Mouse (Mus musculus) c-Kit-positive CD71-negative TER-119-negative erythroid progenitor cells, embryonic 14.5 days (primary cell): ENCODE measurements around the gene Dock1.

Source experiments
- DNase-seq: peaks from one replicate; pipeline ENCODE4 v3.0.0-alpha.2; 2013; ENCODE audit warnings: low read depth

Dock1 gene

DNA sequence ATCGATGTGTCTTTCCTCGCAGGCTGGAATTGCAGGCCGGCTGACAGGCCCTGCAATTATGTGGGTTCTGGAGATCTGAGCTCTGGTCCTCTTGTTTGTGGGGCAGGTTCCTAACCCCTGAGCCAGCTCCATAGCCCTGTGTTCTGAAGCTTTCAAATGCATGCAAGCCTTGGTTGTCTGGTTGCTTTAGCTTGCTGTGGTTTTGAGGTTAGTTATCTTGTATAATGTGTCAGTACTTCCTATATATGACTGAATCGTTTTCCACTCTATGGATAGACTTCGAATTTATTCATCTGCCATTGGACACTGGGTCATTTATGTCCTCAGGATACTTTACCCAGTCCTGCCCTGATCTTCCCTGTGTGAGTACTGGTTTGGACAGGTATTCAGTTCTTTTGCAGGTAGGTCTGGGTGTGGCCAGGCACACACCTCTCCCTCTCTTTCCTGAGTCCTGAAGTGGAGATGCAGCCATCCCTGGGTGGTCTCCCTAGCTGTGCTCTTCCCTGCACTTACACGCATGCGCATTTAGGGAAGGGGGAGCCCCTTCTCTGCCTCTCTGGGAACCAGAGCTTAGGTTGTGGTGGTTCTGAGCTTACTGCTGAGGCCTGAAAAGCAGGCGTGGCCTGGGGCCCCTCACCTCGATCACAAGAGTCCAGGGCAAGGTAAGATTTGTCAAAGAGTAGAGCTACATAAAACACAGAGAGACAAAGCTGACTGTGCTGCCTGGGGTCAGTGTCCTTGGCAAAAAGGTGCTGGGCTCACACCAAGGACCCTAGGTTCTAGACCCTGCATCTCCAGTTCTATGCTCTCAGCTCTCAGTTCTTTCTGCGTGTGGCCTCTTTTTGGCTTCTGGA is 25.9 kb downstream of the Dock1 start:
- no peak for DNase-seq

DNA sequence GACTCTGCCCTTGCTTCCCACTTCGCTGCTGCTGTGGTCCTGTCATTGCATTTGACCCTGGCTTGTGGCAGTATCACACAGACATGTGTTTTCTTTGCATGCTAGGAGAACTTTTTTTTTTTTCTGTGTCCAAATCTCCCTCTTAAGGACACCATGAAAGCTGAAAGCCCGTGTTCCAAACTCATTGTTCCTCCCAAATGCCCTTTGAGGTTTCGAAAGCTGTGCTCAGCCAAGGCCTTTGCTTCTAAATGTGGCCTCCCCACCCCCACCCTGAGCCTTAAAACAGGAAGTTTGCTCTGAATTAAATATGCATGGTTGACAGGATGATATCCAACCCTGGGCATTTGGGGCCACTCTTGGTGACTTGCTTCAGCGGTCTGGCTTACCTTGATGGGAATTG is 27.0 kb downstream of the Dock1 start:
- DNase-seq: peak; percentile 34

DNA sequence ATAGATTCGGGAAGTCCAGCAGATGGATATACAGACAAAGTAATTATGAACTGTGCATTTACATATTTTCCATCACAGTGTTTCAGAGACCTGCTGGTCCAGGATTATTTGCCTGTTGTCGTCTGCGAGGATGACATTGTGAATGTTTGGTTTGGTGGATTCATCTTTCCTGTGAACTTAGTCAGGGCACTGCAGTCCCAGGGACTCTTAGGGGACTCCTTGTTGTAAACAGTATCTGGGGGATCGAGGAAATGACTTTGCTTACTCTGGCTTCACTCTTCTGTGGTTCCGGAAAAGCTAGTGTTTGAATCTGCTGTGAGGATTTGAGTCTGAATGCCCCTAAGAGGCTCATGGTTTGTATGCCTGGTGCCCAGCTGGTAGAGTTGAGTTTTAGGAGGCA is 27.8 kb downstream of the Dock1 start:
- DNase-seq: no peak

DNA sequence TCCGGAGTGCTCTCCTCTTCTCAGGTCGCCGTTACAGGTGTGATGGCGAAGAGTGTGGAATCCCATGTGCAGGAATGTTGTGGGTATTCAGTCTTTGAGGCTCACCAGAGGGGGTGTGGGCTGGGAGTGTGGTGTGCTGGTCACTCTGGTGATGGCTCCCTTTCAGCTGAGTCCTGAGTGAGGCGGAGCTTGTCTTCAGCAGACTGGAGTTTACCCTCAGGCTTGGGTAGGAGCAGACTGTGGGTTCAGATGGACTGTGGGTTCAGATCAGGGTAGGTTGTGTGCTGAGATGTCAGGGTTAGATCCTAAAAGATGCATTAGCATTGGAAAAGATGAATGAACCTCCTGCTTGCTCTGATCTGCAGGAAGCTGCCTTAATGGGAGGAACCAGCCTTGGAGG is 29.5 kb downstream of the Dock1 start:
- DNase-seq: no peak

DNA sequence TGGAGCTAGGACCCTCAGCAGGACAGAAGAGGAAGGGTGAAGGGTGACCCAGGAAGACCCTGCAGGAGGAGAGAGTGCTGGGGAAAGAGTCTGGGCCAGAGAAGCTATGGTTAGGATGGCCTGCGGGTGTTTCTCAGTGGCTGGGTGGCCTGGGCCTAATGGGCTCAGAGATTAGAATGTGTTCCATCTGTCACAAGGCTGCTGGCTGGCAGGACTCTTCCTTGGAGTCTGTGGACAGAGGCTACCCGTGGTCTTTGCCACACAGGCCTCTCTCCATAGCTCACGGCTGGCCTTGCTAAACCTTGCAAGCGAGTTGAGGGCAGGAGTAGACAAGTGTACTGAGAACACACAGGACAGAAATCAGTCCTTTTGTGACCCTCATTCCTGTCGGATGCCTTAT is 32.0 kb downstream of the Dock1 start:
- DNase-seq: no peak

DNA sequence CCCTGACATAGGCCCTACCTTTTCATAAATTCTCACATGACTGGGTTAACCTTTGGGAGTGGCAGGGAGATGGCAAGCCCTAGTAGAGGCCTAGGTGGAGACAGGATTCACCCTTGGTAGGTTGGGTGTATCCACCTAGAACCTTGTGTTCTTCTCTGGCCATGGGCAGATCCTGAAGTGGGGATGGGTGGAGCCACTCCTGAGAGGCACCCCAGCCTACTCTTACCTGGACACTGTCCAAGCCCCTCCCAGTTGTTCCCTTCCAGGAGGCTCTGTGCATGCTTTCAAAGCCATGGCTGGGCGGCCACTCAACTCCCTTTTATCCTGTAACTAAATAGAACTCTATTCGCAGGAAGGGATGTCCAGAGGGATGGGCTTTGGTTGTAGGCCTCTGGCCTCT is 33.2 kb downstream of the Dock1 start:
- no peak for DNase-seq

DNA sequence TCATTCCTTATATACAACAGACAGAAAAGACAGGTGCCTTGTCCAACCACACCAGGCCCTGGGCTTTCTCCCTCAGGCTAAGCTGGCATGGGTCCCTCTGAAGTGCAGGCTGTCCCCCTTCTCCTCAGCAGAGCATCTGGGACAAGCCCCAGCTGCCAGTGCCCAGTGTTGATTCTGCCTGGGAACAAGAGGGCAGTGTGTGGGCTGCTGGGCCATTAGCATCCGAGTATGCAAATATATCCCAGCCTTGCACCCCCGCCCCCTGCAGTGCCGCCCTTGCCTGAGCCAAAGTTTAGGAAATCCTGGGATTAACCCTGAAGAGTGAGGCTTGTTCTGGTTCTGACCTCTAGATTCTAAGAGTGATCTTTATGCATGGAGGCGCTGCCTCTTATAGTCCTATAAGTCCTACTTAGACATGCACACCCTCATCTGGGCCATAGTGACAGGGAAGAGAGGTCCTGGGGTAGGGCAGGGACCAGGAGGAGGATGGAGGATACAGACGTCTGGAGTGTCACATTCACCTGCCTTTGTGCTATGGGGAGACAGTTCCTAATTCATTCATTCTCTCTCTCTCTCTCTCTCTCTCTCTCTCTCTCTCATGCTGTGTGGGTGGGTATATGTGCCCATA is 38.9 kb downstream of the Dock1 start:
- no peak for DNase-seq

DNA sequence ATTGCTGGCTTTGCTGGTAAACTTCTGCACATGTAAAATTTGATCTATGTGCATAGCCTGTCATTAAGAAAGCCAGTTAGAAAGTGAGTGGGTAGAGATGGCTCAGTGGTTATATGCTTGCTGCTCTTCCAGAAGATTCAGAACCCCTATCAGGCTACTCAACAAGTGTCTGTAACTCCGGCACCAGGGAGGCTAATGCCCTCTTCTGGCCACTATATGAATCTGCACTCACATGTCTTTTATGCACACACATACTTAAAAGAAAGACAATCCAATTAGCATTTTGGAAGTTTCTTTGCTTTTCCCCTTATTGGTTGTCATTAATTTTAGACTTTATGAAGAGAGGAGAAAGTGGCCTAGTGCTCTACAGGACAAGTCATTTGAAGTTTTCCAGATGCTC is 41.1 kb downstream of the Dock1 start:
- DNase-seq: no peak

DNA sequence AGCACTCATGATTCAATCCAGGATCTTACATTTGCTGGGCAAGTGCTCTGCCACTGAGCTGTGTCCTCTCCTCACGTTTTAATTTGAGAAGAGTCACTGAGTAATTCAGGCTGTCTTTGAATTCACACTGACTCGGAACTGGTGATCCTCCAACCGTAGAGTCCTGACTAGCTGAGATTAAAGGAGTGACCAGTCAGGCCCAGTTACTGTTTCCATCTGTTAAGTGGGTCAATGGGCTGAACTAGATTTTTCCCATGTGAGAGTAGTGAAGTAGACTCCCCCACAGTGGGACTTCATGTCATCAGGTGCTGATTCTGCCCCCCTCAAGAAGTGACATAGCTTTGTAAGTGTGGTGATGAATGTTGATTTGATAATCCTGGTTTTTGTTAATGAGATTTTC is 49.0 kb downstream of the Dock1 start:
- DNase-seq: no peak

DNA sequence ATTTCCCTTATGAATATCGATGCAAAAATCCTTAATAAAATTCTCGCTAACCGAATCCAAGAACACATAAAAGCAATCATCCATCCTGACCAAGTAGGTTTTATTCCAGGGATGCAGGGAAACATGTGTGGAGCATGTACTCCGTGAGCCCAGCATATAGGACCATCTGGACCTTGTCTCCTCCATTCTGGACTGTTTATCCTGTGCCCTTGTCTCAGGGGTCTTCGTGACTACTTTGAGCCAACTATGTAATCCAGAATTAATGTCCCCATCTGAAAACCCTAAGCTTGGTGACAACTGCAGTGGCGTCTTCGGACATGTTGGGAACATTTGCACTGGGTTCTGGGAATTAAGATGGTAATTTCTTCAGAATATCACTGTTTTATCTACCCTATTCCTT is 51.9 kb downstream of the Dock1 start:
- no peak for DNase-seq

DNA sequence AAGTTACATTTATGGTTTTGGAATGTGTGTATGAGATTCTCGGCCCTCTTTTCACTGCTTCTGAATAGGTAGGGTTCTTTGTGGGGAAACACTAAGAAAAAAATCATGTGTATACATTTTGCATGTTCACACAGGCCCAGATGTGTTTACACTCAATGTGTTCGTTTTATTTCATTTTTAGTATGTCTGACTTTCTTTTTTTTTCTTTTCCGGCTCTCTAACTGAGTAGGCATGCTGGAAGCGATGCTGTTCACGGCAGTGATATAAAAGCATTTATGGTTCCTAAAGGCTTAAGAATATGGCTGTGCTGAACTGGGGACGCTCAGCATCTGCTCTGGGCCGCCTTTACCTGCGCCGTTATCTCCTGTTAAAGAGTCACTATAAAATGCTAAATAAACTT is 52.5 kb downstream of the Dock1 start:
- no peak for DNase-seq

DNA sequence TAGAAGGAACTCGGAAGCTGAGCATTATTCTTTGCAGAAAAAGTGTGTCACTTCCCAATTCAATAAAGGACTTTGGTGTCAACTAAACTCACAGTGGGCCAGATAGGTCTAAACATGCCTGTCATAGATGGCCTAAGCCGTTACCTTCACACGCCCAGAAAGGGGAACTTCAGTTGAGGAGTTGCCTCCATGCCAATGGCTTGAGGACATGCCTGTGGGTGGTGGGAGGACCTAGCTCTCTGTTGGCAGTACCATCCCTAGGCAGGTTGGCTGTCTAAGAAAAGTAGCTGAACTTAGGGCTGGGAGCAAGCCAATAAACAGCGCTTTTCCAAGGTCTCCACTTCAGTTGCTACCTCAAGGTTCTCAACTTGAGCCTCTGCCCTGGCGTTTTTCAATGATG is 53.1 kb downstream of the Dock1 start:
- DNase-seq: no peak

DNA sequence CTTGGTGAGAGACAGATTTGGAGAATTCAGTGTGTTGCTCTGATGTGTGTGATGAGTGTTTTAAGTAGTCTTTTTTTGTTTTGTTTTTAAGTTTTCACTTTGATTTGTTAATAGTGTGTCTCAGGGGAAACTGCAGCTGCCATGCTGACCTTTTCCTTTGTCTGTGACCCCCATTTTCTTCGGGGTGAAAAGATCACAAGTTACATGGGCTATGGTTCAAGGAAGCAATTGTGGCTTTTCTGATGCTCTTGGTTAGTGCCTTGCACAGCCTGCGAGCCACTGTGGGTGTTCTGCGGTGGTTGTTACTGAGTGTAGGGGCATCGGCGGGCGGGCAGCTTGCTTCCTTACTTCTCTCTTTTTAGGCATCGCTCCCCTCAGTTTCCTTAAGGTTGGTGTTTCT is 54.4 kb downstream of the Dock1 start:
- DNase-seq: no peak

DNA sequence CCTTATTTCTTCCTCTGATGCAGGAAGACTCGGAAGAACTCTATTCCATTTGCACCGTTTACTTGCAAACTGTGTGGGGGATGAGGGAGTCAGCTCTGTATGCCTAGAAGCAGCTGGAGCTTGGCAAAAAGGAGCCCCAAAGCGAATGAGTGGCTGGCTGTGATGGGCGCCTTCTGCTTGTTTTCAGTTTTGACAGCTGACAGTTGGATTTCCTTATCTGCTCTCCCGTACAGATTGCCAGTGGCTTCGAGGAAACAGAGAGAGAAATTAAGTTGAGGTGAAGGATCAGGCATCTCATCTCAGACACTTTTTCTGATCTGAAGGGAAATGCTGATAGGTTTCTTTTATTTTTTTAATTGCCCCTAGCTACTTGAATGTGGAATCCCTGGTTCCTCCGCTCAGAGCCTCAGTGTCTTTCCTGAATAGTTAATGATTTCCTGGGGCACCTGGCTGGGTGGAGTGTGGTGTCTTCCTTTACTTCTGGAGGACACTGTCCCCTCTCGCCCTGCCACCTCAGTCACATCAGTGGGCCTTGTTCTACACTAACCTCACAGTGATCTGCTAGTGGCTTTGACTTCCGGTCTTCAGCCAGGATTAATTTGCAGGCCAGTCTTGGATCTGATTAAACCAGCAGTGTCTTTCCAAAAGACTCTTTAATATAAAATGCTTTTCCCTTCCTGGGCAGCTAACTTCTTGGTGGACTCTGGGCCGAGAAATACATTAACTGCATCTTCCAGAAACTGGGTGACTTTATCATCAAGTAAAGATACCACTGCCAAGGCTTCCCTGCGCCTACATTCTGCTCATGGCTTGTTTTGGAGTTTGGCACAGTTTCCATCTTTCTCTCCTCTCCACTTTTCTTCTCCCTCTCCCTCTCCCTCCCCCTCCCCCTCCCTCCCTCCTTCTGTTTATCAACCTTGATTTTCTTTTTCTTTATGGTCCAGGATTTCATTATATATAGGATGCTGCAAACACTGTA is 55.4 kb downstream of the Dock1 start:
- DNase-seq: no peak

DNA sequence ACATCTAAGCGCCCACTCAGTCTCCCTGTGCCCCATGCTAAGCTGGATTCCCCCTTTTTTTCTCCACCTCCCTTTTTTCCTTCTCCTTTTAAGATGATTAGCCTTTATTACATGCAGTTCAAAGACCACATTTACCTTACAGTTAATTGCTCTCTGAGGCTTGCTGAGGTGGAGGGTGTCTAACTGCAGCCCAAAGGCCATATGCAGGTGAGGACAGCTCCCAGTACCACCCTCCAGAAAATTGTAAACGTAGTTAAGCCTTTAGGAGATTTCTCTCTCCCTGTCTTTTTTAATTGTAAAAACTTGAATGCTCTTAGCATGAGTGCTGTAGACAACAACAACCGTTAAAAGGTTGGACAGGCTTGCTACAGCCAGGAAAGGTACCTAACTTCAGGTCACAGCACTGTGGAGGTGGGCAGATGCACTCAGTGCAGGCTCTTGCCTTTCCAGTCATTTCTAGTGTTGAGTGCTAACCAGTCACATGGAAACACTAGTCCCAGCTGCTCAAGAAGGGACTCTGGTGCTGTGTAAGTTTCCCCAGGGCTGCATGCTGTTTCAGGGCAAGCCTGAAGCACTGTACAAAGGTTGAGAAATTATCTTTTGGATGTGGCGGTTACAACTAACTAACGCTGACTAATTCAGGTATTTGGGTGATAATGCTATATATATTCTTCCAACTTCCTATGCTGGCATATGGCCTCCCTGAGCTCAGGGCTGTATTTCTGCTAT is 56.2 kb downstream of the Dock1 start:
- no peak for DNase-seq

DNA sequence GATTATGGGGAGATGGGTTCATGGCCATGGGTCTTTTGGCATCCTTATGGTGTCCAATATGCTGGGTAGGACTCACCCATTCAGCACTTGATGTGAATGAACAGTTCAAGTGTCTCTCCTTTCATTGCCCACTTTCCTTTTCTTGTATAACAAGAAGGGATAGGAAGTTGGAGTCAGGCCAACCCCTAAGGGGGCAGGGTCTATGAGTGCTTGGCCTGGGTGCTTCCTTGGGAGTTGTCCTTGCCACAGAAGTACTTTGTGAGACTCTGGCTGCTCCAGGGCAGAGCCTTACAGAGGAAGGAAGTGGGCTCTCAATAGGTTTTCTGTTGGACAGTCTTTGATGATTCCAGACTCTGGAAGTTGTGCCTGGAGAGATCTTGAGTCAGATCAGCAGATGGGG is 58.9 kb downstream of the Dock1 start:
- DNase-seq: no peak

DNA sequence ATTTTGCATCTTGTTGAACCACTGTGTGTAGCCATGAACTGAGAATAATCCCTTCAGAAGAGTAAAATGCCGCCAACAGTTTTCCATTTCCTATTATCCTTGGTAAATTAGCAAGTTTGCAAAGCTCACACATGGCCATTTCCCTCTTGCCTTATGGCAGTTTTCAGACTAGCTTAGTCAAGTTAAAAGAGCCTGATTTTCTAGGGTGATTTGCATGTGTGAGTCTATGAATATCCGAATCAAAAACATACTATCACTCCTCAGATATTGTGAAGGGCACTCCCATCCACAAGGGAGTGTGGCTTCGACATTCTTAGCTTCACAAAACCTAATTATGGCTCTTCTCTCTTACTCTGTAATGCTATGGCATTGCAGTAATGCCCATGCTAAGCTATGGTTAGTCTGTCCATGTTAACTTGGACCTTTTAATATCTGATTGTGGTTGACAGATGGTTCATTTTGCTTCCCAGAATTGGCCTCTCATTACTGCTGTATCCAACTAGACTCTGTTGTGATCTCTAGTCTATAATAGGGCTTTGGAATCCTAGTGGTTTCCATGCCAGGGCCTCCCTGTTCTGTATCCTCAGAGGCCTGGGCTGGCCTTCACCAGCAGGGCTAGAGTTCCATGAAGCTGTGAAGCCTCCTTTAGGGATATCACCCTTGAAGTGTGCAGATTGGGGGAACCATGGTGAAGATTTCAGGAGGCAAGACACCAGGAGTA is 60.1 kb downstream of the Dock1 start:
- no peak for DNase-seq

DNA sequence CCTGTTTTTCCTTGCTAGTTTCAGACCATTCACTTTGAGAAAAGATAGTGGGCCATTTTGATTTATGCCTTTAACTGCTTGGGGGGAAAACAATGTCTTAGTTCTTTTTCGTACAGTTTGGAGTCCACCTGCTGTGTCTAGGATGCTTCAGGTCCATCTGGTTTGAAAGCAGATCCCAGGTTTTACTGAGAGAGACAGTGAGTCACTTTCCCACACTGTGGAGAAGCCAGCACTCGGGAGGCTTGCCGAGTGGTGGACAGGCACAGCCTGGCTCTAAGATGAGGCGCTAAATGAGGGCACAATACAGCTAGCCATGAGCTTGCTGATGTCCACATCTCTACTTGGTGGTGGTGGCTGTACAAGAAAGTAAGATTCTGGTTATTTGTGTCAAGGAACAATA is 76.6 kb downstream of the Dock1 start:
- no peak for DNase-seq

DNA sequence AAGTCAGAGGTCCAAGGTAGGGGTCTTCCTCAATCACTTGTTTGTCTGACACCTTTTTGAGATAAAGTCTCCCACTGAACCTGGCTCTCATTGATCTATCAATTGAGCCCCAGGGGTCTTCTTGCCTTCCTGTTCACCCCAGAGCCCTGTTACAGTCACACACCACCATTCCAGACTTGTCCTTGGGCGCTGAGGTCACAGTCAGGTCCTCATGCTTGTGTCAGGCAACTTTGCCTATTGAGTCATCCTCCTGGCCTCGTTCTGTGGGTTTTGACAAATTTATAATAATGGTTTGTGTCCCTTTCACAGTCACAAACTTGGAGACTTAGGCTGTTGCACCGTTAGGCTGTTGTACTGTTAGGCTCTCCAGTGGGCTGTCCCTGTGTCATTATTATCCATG is 77.9 kb downstream of the Dock1 start:
- no peak for DNase-seq

DNA sequence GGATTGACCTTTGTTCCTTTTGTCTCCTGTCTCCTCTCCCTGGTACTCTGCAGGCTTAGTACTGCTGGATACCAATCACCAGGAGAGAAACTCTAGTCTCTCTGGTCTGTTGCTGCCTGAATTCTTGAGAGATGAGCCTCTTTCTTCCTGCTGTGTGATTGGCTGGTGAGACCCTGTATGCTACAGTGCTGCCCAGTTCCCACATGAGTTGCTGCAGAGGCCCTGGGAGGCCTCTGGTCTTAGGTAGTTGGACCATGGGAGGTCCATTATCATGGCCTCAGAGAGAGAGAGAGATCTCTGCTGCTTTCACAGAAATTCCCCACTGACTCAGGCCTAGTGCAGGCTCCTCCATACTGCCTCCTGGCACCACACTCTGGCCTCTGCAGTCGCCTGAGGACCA is 79.2 kb downstream of the Dock1 start:
- no peak for DNase-seq

DNA sequence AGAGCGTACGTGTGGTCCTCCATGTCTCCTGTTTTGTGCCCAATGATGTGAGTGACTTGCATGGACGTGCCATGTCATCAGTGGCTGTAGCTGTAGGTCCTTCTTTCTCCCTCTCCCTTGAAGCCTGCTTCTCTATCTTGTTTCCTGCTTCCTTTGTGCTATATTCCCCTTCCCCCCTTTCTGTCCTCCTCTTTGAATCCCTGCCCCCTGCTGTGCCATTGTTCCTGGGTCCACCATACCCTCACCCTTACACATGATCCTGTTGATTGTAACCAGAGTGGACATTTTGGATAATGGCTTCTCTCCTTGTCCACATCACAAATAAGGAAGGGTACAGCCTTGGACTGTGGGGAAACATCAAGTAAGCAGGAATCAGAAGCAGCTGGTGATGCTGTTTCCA is 81.0 kb downstream of the Dock1 start:
- DNase-seq: no peak
